Mouse (Mus musculus): ENCODE measurements at regions not wholly inside any gene's neighbourhood (a gene's known extent, or its start where the extent isn't known, plus 50 kb on each side); places are given as distances from the start of the nearest gene placed in this dataset.
A peak's percentile ranks its signal among the peaks of the same experiment; 100 is the strongest.

DNA sequence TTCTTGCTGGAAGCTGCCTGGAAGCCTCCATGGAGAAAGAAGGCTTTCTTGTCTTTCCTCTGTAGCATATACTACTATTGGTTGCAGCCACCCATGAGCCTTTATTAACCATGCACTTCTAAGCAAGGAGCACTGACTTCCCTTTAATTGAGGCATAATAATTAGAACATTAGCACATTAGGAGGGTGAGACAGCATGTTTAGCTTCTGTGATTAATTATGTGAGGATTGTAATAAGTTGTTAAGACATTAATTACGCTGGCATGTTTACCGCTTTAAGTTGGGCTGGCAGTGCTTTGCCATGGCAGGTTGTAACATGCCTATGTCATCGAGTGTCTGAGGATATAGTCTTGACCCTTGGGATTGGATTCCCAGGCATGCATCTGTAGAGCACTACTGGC lies 391.7 kb downstream of the Brinp2 start:
- DNase-seq = no peak

DNA sequence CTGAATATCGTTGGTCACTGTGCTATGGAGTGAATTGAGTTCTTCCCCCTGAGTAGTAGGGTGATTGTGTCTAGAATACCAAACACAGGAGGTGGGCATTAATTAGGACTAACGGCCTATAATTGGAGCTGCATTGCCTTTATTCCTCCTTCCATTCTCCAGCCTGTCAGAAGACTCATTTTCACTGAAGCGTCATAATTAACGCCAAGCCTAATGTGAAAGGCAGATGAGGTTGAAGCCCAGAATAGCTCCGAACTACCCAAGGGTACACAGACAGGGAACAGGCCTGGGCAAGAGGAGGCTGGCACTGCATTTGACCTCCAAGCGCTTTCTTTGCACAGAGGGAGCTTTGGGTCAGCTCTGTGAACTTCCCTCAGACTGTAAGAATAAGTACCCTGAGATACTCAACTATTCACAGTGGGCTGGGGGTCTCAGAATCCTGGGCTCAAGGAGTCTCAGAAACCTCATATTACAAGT lies 386.5 kb downstream of the Brinp2 start:
- no peak for DNase-seq

DNA sequence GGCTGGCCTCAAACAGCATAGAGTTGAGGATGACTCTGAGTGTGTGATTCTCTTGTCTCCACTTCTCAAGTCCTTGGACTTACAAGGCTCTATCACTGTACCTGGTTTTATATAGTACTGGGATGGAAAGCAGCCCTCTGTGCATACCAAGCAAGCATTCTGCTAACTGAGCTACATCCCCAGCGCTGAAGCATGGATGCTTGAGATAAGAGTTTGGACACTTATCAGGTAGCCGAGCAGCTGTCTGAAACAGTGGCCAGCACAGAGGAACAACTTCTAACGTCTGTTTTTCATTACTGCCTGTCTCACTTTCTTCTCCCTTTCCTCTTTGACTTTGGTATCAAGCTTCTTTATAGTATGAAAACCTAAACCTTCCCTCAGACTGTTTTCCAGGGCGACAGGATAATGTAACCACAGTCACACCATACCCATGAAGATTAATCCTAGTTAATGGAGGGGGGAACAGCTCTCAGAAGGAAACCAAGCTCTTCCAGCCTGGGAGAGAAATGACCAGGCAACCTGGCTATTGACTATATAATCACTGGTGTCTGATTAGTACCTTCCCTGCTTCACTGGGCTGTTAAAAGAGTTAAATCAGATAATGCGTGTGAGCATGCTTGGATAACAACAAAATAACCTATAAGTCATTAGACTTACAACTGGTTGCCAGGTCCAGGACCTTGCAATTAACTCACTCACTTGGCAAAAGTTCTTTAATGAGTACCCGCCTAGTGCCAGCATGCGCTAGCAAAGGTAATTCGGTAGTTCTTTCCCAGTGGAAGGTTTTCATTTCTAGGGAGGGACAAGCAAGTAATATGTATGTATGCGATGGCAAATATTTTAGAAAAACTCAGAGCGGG lies 382.5 kb downstream of the Brinp2 start:
- no peak for DNase-seq

DNA sequence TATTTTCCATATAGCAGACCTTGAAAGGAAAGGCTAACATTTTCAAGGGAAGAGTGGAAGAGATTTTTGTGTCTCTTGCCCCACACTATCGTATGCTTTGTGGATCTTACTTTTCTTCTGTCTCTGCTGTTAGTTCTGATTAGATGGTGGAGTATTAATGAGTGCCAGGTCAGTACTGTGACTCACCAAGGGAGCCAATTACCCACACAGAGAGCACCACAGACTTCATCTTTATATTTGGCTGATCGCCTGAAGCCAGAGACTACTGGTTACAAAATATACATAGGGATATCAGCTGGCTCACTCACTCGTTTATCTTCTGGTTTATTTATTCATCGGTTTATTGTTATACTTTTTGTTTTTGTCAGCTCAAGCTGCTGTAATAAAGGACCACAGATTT lies 381.5 kb downstream of the Brinp2 start:
- no peak for DNase-seq

DNA sequence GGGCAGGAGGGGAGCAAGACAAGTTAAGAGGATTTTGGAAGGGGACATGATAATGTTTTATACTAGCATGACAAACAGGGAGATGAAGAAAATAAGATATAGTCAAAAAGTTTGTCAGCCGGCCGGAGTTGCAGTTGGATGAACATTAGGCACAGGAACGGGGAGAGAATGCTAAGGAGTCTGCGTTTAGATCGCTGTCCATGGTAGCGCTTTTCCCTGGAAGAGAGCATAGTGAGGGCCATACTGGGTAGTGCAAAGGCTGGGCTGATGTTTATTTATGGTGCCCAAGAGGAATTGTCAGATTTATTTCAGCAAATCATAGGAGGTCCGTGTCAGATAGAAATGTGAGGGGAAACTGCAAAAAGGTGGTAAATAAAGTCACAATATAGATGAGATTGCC lies 337.0 kb downstream of the Brinp2 start:
- DNase-seq = no peak

DNA sequence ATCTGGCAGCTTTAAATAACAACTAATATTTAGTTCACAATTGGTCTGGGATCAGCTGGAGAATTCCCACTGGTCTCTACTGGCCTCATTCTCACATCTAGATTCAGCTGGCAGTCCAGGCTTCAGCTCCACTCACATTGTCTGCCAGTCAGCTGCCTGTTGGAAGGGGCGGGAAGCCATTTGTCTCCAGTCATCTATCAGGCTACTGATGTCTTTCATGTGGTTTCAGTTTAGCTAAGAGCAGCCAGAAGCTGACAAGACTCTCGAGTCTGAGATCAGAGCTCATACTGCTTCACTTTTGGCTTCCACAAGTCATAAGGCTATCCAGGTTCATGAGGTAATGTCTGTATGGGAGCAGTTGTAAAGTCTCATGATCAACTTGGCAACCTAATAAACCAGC lies 316.4 kb downstream of the Brinp2 start:
- peak; percentile 26 to 32 for DNase-seq

DNA sequence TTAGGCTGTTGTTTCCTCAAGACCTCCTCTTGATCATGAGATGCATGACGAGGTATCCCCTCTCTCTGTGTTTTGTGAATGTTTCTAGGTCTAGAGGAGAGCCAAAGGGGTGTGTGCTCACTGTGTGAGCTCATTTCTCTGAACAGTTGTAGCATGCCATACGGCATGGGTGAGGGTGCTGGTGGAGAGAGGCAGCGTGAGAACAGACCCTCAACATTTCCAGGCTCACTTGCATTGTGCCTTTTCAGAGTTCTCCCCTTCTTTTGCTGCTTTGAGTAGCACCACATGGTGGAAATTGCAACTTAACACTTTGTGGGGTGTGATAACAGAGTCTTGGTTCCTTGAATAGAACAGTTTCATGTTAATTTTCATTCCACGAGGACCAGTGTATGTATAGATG lies 315.8 kb downstream of the Brinp2 start:
- DNase-seq = no peak

DNA sequence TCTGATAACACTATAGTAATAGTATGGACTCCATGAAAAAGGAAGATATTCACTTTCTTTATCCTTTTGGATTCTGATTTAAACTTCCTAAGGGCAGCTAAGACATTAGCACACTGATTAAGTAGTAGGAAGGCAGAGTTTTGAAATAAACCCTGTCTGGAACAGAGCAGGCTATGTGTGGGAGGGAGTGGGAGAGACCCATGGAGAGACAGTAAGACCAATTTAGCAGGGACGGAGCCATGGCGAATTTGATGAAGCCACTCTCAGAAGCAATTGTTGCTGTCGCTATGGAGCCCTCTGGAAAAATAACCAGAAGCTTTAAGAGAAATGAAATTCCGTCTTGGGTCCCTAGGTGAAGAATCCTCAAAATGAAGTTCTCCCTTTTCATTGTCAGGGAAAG lies 303.5 kb downstream of the Brinp2 start:
- no peak for DNase-seq

DNA sequence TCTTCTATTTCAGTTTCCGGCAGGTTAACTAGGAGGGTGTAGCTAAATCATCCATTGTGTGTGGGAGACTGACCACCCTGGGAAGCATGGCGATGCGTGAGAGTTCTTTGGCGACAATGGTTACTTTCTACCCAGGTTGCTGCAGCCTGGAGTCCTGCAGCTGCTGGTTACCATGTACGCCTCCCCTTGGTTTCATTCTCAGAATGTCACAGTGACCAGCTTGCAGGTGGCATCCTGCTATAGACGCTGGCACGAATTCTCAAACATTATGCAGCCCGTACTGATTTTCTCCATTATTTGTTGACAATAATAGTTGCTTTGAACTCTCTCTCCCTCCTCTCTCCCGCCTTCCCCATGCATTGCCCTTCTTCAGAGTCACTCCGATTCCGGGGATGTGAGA lies 301.2 kb downstream of the Brinp2 start:
- DNase-seq = no peak

DNA sequence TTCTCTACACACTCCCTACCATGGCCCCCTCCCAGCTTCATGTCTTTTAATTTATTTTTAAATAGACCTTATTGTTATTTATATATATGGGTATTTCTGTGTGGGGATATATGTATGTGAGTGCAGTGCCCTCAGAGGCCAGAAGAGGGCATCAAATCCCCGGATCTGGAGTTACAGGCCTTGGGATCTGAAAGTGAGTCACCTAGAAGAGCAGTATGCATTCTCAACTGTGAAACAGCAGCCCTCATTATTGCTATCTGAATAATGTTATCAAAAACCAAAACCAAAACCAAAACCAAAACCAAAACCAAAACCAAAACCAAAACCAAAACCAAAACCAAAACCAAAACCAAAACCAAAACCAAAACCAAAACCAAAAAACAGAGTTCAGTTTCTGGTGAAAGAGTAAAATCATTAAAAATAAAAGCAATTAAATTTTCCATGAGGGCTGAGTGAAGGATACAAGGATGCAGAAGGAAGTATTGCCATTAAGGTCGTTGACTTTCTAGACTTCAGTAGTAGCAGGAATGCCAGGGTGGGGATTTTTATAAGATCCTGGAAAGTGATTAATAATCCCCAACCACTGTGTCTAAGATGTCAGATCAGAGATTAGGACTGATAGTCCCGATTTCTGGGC lies 299.0 kb downstream of the Brinp2 start:
- DNase-seq = no peak

DNA sequence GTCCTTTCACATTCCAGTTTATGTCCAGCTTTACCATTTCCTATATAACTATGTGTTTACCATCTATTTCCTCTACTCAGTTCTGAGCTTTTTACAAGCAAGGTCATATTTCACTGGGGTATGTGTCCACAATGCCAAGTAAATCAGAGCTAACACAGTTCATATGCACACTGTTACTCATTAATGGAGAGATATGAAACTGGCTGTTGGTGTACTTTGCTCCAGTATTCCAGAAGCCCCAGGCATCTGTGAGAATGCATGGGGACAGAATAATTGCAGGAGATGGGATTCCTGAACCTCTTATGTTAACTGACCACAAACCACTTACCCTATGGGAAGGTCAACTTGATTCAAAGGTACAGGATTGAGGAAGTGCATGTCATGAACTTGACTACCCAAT lies 298.3 kb downstream of the Brinp2 start:
- no peak for DNase-seq

DNA sequence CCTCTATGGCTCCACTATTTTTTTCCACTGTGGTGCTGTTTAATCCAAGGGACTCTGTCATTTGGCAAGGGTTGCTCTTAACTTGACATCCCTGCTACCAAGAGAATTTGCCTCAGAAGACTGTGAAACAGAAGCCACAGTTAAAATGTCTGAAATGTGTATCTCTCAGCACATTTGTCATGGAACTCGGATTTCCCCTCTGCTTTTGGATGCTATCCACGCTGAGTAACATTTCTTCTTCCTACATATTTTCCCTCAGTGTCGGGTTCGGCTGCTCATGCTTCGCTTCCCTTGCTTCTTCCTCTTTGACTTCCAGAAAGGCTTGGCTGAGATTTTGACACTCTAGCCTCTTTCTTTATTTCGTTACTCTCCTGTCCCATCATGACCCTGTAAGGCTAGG lies 294.1 kb downstream of the Brinp2 start:
- DNase-seq = no peak

DNA sequence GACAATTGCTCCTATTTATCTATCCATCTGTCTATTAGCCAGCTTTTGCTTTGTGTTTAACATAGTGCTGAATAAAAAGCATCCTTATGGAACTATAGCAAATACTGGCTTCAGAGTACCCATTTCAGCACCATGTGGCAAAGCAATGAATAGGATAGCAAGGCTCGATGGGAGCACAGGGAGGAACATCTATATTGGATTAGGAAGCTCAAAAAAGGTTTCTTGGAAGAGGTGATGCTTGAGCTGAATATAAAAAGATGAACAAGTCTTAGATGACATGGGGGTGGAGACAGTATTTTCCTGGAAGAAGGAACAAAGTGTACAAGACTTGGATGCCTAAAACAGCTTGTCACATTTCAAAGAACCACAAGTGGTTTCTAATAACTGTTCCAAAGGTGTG lies 273.9 kb downstream of the Brinp2 start:
- DNase-seq = no peak

DNA sequence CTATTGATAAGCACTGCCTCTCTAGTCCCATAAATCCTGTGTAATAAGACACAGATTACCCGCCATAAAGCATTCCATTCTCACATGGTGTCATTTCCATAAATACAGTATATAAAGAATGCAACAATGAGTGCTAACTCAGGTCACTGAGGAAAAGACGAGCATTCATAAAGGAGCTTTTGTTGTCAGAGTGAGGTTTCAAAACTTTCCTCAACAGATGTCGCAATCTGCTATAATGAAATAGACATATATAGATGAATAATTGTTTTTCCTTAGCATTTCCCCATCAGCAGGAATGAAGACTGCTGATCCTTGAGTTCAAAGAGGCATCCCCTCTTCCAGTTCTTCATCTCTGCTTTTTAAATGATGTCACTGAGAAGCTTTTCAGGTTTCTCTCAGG lies 270.3 kb downstream of the Brinp2 start:
- no peak for DNase-seq

DNA sequence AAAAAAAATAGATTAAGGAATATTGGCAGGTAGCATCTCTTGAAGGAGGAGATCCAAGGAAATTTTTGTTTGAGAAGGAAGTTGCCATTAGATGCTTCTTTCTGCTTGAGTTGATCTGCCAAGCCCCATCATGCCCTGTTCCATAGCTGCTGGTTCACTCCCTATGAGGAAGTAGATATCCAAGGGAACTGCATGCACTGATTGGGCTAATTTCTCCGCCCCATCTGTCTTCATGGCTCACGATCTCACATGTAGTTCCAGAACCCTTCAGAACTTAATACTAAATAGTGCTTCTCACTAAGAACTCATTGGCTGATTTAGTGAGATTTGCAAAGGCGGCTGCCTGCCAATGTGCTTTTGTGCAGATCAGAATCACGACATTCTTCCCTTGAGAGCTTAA lies 258.6 kb downstream of the Brinp2 start:
- no peak for DNase-seq

DNA sequence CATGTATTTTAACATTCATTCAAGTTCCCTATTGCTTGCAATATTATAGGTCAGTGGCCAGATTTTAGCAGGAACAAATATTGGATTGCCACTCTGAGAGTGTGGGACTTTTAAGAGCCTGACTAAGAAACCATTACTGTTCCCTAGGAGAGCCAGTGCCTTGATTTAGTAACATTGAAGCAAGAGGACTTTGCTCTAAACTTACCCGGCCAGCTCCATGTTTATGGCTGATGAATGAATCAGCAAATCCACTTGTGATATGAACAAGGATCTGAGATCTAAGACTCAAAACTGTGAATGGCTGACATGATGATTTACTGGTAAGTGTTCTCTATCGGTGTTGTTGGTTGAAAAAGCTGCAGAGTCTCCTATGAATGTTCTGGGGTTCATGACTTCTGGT lies 236.4 kb downstream of the Brinp2 start:
- DNase-seq = no peak

DNA sequence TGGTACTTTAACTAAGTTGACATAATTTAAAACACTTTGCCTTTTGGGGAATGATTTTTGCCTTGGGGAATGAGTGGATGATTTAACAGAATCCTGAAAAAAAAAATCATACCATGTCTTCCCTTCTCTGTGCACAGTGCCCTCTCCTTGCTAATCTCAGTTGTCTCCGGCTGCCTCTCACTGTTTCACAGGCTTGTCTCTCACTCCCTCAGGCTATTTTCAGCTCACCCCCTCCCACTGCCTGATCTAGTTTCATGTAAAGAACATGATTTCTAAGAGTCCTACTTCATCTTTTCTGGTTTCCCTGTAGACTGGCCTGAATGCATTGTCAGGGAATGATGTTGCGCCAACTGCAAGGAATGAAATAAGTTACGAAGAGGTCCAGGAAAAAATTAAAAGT lies 231.2 kb downstream of the Brinp2 start:
- DNase-seq = no peak

DNA sequence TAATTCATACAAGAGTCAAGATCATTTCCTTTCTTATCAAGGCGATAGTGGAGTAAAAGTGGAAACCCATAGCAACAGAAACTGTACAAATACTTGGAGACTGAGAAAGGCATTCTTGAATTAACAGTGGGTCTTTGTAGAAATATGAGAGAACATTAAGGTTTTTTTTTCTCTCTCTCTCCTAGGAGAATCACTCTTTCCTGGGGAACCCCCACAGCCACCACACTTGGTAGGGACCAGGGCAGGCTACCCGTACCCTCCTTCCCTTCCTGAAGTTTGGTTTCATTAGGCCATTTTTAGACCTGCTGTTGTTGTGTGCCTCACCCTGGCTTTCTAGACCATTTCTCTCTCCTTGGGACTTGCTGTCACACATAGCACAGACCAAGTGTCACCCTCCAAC lies 229.9 kb downstream of the Brinp2 start:
- DNase-seq = no peak

DNA sequence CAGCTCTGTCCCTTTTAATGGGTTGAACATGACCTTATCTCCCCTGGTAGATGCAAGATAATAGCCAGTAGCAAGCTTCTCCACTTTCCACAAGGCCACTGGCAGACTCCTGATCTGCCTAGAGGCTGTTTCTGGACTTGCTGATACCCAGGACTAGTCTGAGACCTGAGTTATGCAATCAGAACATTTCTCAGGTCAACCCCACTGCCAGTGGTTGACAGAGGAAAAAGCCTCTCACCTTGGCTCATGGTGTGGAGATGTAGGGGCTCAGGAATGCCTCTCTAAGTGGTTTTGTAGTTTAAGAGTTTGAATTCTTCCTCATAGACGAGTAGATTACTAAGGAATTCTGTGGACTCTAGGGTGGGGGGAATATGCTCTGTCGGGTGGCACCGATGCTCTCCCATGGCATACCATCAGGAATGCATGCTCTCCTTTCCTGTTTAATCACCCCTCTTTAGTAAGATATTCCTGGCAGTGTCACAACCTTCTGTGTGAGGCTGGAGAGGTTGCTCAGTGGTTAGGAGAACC lies 226.8 kb downstream of the Brinp2 start:
- DNase-seq = no peak

DNA sequence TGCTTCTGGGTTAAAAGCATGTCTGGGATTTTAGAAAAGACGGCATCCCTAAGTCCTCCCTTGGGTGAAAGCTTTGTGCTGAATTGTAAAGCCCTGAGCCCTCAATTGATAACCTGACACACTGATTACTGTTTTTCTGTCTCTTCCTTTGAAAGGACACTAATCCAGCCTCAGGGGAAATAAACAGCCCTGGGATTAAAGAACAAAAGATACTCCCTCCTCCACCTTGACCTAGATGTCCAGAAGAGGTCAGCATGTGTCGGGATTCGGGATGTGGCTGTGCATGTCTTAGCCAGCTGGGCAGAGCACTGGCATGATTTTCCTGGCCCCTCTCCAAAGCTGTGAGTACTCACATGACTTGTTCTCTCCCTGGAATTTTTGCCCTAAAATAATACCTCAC lies 208.6 kb downstream of the Brinp2 start:
- peak; percentile 1 to 2 for DNase-seq

DNA sequence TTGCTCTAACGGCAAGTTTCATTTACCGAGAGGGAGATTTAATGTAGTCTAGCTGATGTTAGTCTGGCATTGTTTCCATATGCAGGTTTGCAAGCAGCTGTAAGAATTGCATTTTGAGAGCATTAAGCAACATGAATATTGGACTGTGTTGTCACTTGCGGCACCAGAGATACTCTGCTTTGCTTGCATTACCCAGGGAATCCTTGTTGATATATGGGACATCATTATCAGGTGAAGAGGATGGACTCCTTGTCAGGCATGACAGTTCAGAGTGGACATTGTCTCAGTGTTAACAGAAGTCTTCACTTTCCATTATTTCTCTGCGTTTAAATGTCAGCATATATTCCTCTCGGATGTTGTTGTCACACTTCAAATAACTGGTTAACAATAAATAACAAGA lies 208.1 kb downstream of the Brinp2 start:
- no peak for DNase-seq

DNA sequence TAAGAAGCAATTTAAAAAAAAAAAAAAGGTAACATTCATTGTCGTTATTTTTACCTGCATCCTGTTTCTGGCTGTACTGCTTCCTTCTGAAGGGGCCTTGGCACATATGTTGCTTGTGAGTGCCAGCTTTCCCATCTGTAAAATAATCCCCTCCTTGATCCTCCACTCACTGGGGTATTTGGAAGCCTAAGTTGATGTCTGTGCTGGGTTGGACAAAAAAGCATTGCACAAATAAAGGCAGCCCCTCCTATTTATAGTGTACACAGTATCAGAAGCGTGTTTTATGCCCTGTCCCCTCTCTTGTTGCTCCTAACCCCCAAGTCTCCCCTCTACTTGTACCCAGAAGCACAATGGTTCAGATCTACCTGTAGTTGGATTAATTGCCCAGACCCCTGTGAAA lies 195.0 kb downstream of the Brinp2 start:
- no peak for DNase-seq

DNA sequence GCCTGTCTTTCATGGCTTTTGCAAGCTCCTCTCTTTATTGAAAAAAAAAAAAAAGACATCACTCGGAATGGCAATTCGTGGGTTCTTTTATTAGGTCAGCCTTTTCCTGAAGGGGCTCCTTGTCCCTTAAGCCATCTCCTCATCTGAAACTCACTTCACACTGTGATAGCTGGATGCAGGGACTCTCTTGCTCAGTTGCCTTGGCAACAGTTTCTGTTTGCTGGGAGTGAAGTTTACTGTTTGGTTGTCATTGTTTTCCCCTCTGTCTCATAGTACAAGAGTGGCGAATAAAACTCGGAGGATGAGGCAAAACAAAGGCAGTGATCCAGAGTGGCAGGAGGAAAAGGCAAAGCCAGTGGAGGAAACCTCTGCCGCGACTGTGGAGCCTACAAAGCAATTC lies 194.6 kb downstream of the Brinp2 start:
- DNase-seq = no peak

DNA sequence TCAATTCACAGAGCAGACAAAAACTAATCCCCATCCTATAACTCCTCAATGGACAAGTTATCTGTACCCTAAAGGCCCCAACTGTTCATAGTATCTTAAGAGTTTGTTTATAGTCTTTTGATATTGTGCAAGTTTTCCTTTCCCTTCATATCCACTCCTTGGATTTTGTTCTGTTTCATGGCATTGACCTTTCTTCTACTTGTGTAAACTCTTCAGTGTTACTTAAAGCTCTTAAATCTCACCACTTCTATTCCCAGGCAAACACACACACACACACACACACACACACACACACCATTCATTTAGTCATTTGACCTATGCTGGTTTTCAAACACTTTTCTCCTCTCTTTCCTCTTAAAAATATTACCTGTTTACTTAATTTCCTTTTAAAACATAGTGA lies 192.7 kb downstream of the Brinp2 start:
- no peak for DNase-seq

Data from heart, adult 18-20 months (tissue).